Mouse (Mus musculus): Measurements from ENCODE around the gene Camsap1. TPM values are rescaled to one million over a fixed set of nuclear protein-coding genes. Genes with fewer than 3 reads are reported as not detected.

The Camsap1 gene
- polyA plus RNA-seq, 1 experiment = 125 TPM

GRCm38 (mm10) chr2:26020714-26021560, 37.9 kb upstream of the Camsap1 start:
- TF ChIP-seq CTCF (IDR thresholded peaks at IDR 0.05; ENCODE audit: control insufficient read depth, insufficient read depth, insufficient replicate concordance, low read depth, low read length) (no peak), POLR2A (IDR thresholded peaks at IDR 0.05; ENCODE audit: control insufficient read depth, low read depth, low read length) (no peak)
- Histone ChIP-seq H3K4me3 (ENCODE audit: control insufficient read depth, low read depth, low read length) (peak overlapping the region; percentile 92), H3K36me3 (ENCODE audit: control insufficient read depth, insufficient read depth, low read length) (no peaks in the 10 kb centered on the region), H3K27ac (ENCODE audit: control insufficient read depth, insufficient read depth, low read depth, low read length) (peak overlapping the region; percentile 32; the same call in 1 of the 2 replicates), H3K4me1 (ENCODE audit: control insufficient read depth, insufficient read depth, low read length) (peaks cover 3% of the 10 kb centered on the region), H3K27me3 (ENCODE audit: control insufficient read depth, insufficient read depth, low read length) (no peaks in the 10 kb centered on the region)

- no peaks in the 10 kb centered on the region for H3K36me3 ChIP-seq (ENCODE audit: control insufficient read depth, insufficient read depth, low read length)
- no peak overlapping the region for H3K27ac ChIP-seq (ENCODE audit: control insufficient read depth, insufficient read depth, low read depth, low read length)
- H3K27me3 ChIP-seq (ENCODE audit: control insufficient read depth, insufficient read depth, low read length) = no peaks in the 10 kb centered on the region
- TF ChIP-seq POLR2A (IDR thresholded peaks at IDR 0.05; ENCODE audit: control insufficient read depth, low read depth, low read length) (no peak), CTCF (IDR thresholded peaks at IDR 0.05; ENCODE audit: control insufficient read depth, insufficient read depth, insufficient replicate concordance, low read depth, low read length) (no peak)
- H3K4me1 ChIP-seq (ENCODE audit: control insufficient read depth, insufficient read depth, low read length) = peaks cover 3% of the 10 kb centered on the region
- H3K4me3 ChIP-seq (ENCODE audit: control insufficient read depth, low read depth, low read length) = no peak overlapping the region
These were observed 36.8 kb upstream of the Camsap1 start for GRCm38 (mm10) chr2:26019923-26020322.

GRCm38 (mm10) chr2:26017326-26017725, 34.2 kb upstream of the Camsap1 start:
- TF ChIP-seq POLR2A (IDR thresholded peaks at IDR 0.05; ENCODE audit: control insufficient read depth, low read depth, low read length) = no peak
- no peak for TF ChIP-seq CTCF (IDR thresholded peaks at IDR 0.05; ENCODE audit: control insufficient read depth, insufficient read depth, insufficient replicate concordance, low read depth, low read length)

GRCm38 (mm10) chr2:26013674-26014073, 30.6 kb upstream of the Camsap1 start:
- Histone ChIP-seq H3K27me3 (ENCODE audit: control insufficient read depth, insufficient read depth, low read length) (no peaks in the 10 kb centered on the region), H3K4me3 (ENCODE audit: control insufficient read depth, low read depth, low read length) (no peak overlapping the region), H3K4me1 (ENCODE audit: control insufficient read depth, insufficient read depth, low read length) (no peaks in the 10 kb centered on the region), H3K27ac (ENCODE audit: control insufficient read depth, insufficient read depth, low read depth, low read length) (no peak overlapping the region), H3K36me3 (ENCODE audit: control insufficient read depth, insufficient read depth, low read length) (peaks cover 6% of the 10 kb centered on the region)
- TF ChIP-seq POLR2A (IDR thresholded peaks at IDR 0.05; ENCODE audit: control insufficient read depth, low read depth, low read length) = no peak

More at GRCm38 (mm10) chr2:26017326-26017725, 34.2 kb upstream of the Camsap1 start:
- Histone ChIP-seq H3K4me1 (ENCODE audit: control insufficient read depth, insufficient read depth, low read length) (peaks cover 3% of the 10 kb centered on the region), H3K36me3 (ENCODE audit: control insufficient read depth, insufficient read depth, low read length) (no peaks in the 10 kb centered on the region), H3K27ac (ENCODE audit: control insufficient read depth, insufficient read depth, low read depth, low read length) (no peak overlapping the region), H3K27me3 (ENCODE audit: control insufficient read depth, insufficient read depth, low read length) (no peaks in the 10 kb centered on the region), H3K4me3 (ENCODE audit: control insufficient read depth, low read depth, low read length) (no peak overlapping the region)

GRCm38 (mm10) chr2:26011420-26011819, 28.3 kb upstream of the Camsap1 start:
- peaks cover 11% of the 10 kb centered on the region for H3K36me3 ChIP-seq (ENCODE audit: control insufficient read depth, insufficient read depth, low read length)

GRCm38 (mm10) chr2:26002001-26002400, 18.9 kb upstream of the Camsap1 start:
- TF ChIP-seq POLR2A (IDR thresholded peaks at IDR 0.05; ENCODE audit: control insufficient read depth, low read depth, low read length) = no peak
- no peak for TF ChIP-seq CTCF (IDR thresholded peaks at IDR 0.05; ENCODE audit: control insufficient read depth, insufficient read depth, insufficient replicate concordance, low read depth, low read length)
- Histone ChIP-seq H3K27ac (ENCODE audit: control insufficient read depth, insufficient read depth, low read depth, low read length) (no peak overlapping the region), H3K4me3 (ENCODE audit: control insufficient read depth, low read depth, low read length) (no peak overlapping the region), H3K36me3 (ENCODE audit: control insufficient read depth, insufficient read depth, low read length) (peaks cover 6% of the 10 kb centered on the region), H3K4me1 (ENCODE audit: control insufficient read depth, insufficient read depth, low read length) (no peaks in the 10 kb centered on the region), H3K27me3 (ENCODE audit: control insufficient read depth, insufficient read depth, low read length) (no peaks in the 10 kb centered on the region)

More at GRCm38 (mm10) chr2:26011420-26011819, 28.3 kb upstream of the Camsap1 start:
- Histone ChIP-seq H3K27me3 (ENCODE audit: control insufficient read depth, insufficient read depth, low read length) (no peaks in the 10 kb centered on the region), H3K4me3 (ENCODE audit: control insufficient read depth, low read depth, low read length) (peak overlapping the region; percentile 48), H3K4me1 (ENCODE audit: control insufficient read depth, insufficient read depth, low read length) (no peaks in the 10 kb centered on the region), H3K27ac (ENCODE audit: control insufficient read depth, insufficient read depth, low read depth, low read length) (no peak overlapping the region)
- TF ChIP-seq CTCF (IDR thresholded peaks at IDR 0.05; ENCODE audit: control insufficient read depth, insufficient read depth, insufficient replicate concordance, low read depth, low read length) = no peak
- TF ChIP-seq POLR2A (IDR thresholded peaks at IDR 0.05; ENCODE audit: control insufficient read depth, low read depth, low read length) = no peak

- Histone ChIP-seq H3K4me1 (ENCODE audit: control insufficient read depth, insufficient read depth, low read length) (no peaks in the 10 kb centered on the region), H3K4me3 (ENCODE audit: control insufficient read depth, low read depth, low read length) (no peak overlapping the region), H3K36me3 (ENCODE audit: control insufficient read depth, insufficient read depth, low read length) (peaks cover 4% of the 10 kb centered on the region), H3K27ac (ENCODE audit: control insufficient read depth, insufficient read depth, low read depth, low read length) (no peak overlapping the region), H3K27me3 (ENCODE audit: control insufficient read depth, insufficient read depth, low read length) (no peaks in the 10 kb centered on the region)
- no peak for TF ChIP-seq CTCF (IDR thresholded peaks at IDR 0.05; ENCODE audit: control insufficient read depth, insufficient read depth, insufficient replicate concordance, low read depth, low read length)
- no peak for TF ChIP-seq POLR2A (IDR thresholded peaks at IDR 0.05; ENCODE audit: control insufficient read depth, low read depth, low read length)
These were observed 18.1 kb upstream of the Camsap1 start for GRCm38 (mm10) chr2:26001136-26001535.

Data from testis, adult 2 months (tissue).